Mouse (Mus musculus) c-Kit-negative CD71-positive TER-119-positive erythroid progenitor cells, embryonic 14.5 days (primary cell): ENCODE data around the gene Gm4952.
A peak's percentile ranks its signal among the peaks of the same experiment; 100 is the strongest.

Experiments
- DNase-seq: peaks from one replicate; pipeline ENCODE4 v3.0.0-alpha.2; 2013; ENCODE audit warnings: low read depth, low spot score

The Gm4952 gene

GRCm38 (mm10) chr19:12599674-12600073 is at the start of gene Gm4952:
Gene Gm4952 (plus strand): TSS chr19:12599974.
- no peak for DNase-seq

GRCm38 (mm10) chr19:12550005-12550942 is 49.5 kb upstream of the Gm4952 start:
- DNase-seq: no peak

DNA sequence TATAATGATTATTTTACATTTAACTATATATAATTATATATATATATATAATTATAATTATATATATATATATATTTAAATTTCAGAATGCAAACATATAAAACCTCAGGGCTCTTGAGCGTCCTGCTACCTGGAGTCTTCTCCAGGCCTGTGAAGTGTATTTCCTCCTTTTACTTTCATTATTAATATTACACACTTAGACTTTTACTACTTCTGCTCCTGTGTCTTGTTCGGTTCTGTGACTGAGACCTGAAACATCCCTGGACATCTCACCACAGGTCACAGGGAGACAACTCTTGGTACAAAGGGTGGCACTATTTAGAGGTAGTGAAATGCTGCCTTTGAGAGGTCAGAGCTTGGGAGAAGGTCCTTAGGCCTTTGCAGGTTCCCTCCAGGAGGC is 43.5 kb upstream of the Gm4952 start:
- DNase-seq: no peak

- DNase-seq: no peak
These were observed 41.6 kb upstream of the Gm4952 start for GRCm38 (mm10) chr19:12558219-12558618.

DNA sequence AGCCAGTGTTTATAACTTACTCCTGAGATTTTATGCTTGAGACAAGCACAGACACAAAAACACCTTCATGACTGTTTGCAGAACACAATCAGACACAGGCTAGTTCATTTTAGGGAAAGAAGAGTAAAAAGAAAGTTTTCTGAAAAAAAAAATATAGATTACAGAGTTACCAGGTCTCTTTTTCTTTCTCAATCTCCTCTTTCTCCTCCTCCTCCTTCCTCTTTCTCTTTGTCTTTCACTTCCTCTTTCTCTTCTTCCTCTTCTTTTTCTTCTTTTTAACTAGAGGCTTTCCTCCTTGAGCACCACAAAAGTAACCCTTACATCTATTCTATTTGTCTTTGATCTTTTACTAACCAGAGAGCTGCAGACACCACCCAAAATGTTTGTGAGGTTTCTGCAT is 35.6 kb upstream of the Gm4952 start:
- no peak for DNase-seq

- DNase-seq: no peak
These were observed 32.8 kb upstream of the Gm4952 start for GRCm38 (mm10) chr19:12567011-12567410.

GRCm38 (mm10) chr19:12570866-12571265 is 28.9 kb upstream of the Gm4952 start:
- DNase-seq: no peak

DNA sequence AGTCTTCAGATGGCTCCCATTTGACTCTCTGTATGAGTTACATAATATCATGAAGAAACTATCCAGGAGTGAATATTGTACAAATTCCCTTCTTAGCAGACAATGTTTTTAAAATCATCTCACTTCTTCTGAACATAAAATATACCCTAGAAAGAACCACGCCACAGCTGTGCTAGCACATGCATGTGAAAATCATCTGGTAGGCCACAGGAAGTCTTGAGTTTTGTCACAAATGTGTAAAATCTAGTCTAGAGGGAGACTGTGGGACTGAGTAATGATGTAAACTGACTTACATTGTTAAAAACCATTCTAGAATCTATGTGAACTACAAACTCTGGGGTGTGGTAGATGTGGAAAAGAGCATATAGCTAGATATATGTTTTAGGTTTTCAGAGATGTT is 28.1 kb upstream of the Gm4952 start:
- DNase-seq: no peak

- no peak for DNase-seq
These were observed 27.0 kb upstream of the Gm4952 start for GRCm38 (mm10) chr19:12572614-12573265.

DNA sequence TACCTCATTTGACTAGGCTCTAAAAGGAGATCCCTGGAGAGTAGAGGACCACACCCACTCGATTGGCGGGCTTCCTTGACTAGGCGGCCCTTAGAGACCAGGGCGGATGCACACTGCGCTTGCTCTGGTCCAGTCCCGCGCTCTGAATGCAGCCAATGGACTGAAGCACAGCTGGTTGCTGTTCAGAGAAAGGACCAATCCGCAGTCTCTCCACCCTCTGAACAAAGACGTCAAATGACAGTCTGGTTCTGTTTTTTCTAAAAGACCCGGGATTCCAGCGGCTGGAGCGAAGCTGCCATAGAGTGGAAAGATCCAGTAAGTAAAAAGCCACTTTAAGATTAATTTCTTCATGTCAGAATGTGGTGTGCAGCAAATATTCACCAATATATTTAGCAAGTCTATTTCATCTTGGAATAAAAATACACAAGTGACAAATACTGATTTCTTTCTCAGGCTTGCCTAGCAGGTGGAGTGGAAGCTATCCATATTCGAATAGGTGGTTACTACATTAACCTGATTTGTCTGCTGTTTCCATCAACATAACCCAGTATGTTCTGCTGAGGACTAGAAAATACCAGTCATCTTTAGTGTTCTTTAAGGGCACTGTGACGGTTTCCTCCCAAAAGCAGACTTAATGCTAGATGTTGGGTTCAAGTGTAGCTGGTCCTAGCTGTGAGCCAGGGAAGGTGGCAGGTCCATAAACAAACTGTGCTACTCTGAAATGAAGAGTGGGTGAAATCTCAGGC is 26.3 kb upstream of the Gm4952 start:
- peak; percentile 89 for DNase-seq

DNA sequence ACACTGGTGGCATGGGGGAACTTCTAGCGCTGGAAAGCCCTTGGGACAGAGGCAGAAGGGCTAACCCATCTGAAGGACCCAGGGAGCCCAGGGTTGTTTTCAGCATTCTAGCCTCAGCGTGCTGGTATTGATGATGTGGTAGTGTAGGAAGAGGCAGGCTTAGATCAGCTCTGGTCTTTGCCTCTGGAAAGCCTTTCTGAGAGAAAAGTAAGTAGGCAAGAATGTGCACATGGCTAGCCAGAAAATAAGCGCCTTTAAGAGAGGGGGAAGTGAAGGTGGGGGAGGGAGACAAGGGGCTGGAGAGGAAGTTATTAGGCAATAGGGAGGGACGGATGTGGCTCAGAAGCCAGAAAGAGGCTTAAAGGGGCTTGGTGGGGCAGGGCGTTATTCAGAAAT is 25.8 kb upstream of the Gm4952 start:
- no peak for DNase-seq

DNA sequence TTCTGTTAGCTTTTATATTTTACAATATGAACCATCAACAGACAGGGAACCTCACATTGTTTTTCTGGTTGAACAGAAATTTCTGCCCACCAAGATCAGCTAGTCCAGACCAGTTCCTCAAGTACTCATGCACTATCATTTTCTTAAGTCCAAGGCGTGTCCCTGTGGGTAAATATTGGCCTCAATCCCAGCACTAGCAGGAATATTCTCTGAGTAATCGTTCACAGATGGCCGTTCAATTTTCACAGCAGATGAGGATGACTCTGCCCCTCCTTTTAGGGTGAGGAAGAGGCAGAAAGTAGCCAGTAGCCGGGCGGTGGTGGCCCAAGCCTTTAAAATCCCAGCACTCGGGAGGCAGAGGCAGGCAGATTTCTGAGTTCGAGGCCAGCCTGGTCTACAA is 24.7 kb upstream of the Gm4952 start:
- peak; percentile 11 for DNase-seq

- DNase-seq: no peak
These were observed 24.3 kb upstream of the Gm4952 start for GRCm38 (mm10) chr19:12575514-12575913.

DNA sequence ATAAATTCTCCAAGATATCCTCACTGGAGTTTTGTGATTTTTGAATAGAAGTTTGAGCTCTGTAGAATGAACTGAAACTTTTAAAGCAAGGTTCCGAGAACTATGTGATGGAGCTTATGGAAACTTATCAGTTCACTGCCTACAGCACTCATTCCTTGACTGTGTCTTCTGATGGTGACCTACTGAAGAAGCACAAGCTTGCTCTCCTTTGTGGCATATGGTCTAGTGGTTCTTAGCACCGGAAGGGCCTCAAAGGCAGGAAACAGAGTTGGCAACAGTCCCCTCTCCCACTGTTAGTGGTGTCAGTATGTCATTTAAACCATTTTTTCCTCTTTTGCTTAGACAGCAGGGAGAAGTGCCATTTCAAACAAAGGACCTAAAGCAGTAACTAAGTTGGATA is 23.1 kb upstream of the Gm4952 start:
- DNase-seq: no peak

DNA sequence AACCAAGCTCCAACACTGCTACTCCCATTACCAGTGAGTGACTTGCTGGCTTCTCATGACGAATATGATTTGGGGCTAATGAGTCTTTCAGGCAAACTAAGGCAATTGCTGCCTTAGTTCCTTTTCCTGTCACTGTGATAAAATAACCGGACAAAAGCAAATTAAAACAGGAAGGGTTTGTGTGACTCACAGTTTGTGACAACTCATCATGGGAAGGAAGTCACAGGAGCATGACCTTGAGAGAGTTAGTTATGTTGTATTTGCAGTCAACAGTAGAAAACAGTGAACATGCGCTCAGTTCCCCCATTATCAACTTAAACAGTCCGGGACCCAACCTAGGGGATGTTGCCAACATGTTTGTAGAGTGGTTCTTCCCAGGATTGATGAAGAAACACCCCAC is 14.5 kb upstream of the Gm4952 start:
- DNase-seq: no peak

DNA sequence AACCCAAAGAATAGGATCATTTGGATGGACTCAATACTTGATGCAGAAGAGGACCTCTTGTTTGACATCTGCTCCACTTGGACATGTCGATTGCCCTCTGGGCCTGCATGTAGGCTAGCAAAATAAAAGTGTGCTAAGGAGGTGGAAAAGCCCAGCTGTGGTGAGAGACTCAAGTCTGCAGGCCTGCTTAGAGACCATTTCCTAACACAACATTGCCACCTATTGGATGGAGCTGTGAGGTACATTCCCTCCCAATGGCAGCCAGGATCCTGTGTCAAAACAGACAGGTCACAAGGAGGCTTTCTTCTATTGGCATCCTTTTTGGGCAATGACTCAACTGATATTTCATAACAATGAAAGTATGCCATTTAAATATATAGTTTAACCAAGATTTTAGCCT is 7.9 kb upstream of the Gm4952 start:
- peak; percentile 33 for DNase-seq

- DNase-seq: no peak
These were observed 4.6 kb upstream of the Gm4952 start for GRCm38 (mm10) chr19:12595135-12595529.

GRCm38 (mm10) chr19:12595530-12596289 is 4.1 kb upstream of the Gm4952 start:
- DNase-seq: peak; percentile 8

- DNase-seq: no peak
These were observed 3.3 kb upstream of the Gm4952 start for GRCm38 (mm10) chr19:12596290-12597072.

GRCm38 (mm10) chr19:12597073-12597405 is 2.7 kb upstream of the Gm4952 start:
- DNase-seq: no peak

DNA sequence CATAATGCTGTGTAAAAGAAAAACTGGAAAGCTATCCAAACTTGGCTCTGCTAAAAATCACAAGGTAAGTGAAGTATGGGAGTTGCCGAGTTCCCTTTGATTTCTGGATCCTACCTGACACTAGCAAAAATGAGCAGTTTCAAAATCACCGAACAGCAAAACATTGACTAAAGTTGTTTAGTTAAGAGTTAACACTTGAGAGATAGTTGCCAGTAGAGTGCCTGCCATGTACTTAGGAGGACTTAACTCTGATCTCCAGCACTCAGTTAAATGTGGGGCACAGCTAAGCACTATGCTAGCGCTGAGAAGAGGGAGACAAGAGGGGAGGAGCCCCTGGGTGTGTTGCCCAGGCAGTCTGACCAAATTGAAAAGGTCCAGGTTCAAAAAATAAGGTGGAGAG is 1.1 kb upstream of the Gm4952 start:
- DNase-seq: no peak
